Mouse (Mus musculus) frontal cortex, adult 2 months (tissue): ENCODE measurements around the gene 0610009B22Rik. TPM values are rescaled to one million over a fixed set of nuclear protein-coding genes. Genes with fewer than 3 reads are reported as not detected.
A peak's percentile ranks its signal among the peaks of the same experiment; 100 is the strongest.

ENCODE experiments used
- DNase-seq, 2 experiments: peaks; one replicate each; pipeline ENCODE4 v3.0.0; 2022; ENCODE audit warnings: low spot score in 1 of 2; ENCODE audit errors: extremely low spot score in 1 of 2
- polyA plus RNA-seq: library from polyadenylated mRNA; depleted of rRNA; stranded (reverse); fragments of >200 nt; gene quantifications from 2 replicates; pipeline ENCODE4 v1.2.3, GENCODE M21; 2012

The 0610009B22Rik gene
- polyA plus RNA-seq, 1 experiment = 39.6 TPM

DNA sequence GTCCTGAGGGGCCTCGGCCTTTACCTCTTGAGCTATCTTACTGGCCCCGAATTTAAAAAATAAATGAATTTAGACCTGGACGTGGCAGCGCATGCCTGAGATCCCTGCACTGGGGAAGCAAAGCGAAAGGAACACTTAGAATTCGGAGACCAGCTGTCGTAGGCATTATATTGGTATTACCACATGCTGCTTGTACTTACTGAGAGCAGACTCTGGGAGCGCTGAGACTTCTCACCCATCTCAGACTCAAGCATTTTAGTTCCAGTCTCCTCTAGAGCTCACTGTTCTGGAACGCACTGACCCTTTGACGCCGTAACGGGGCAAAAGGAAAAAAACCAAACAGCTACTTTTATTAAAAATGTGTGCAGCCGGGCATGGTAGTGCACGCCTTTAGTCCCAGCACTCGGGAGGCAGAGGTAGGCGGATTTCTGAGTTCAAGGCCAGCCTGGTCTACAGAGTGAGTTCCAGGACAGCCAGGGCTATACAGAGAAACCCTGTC, 26.8 kb downstream of the 0610009B22Rik start:
- no peak for DNase-seq

DNA sequence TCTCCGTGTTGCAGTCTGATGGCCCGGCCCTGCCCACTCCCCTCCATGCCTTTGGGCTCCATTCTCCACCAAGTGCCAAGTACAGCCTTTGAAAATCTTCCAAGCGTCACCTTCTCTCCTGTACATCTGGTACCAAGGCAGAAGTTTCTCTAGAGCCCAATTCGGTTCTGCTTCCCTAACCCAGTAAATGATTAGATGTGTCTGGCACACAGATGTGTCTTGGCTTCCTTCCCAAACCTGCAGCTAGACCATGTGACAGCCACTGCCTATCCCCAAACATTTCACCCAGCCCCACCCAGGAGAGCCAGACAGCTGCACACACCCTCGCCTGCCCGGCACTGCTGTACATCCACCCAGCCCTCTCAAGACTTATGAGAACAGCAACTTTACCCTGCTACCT, 30.0 kb downstream of the 0610009B22Rik start:
- DNase-seq = peak in 1 of 2 experiments; percentile 49

DNA sequence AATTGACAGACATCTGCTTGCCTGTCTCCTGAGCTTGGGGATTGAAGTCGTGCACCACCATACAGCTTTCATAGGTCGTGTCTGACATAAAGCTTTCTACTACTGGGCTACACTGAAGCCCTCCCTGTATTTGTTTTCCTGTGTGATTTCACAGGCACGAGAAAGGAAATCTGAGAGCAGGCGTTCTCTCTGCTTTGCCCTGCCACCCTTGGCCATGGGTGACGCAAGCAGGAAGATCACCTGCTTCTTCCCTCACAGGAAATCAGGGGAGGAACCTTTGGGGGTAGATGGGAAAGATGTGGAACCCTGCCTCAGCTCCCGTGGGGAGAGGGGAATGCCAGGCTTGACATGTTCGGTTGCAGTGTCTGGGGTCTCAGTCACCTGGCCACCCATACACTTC, 30.4 kb downstream of the 0610009B22Rik start:
- no peak for DNase-seq

DNA sequence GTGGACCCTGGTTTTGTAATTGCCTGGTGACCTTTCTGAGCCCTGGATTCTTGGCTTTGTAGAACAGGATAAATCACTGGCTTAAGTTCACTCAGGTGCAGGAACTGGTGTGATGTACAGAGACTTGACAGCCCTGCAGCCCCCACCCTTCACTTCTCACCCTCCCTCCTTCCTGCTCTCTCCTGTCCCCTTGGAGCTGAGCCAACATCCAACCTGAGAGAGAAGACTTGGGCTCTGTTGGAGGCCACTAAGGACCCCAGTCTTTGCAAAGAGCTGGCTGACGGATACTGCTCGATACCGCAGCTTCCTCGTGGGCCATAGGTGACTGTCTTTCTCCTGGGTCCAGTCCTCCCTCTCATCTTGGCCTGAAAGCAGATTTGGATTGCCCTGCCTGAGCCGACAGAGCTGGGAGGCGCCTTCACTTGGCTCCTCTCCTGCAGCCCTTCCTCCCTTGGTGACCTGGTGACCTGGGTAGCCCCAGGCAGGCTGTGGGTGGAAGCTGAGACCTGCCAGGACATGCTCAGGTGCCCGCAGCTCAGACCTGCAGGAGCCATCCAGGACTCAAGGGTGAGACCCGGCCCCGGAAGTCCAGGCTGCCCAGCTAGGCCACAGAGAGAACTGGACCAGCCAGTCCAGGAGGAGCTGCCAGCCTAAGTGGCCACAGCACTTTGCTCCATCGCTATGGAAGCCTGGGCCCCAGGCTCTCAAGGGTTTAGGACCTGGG, 31.7 kb downstream of the 0610009B22Rik start:
- no peak for DNase-seq

DNA sequence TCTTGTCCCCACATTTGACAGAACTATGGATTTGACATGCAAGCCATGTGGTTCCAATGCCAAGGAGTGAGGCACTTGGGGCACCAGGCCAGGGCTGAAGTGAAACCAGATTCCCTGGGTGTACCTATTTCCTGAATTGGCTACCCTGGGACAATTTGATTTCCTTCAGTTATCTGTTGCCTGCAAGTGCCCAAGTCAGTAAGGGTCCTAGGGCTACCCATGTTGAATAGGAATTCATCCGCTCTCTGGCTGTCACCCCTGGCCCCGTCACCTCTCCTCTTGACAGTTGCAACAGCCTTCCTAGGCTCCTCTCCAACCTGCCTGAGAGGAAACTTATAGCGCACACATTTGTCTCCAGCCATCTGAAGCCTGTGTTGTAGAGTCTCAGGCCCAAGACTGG, 33.8 kb downstream of the 0610009B22Rik start:
- DNase-seq = no peak

DNA sequence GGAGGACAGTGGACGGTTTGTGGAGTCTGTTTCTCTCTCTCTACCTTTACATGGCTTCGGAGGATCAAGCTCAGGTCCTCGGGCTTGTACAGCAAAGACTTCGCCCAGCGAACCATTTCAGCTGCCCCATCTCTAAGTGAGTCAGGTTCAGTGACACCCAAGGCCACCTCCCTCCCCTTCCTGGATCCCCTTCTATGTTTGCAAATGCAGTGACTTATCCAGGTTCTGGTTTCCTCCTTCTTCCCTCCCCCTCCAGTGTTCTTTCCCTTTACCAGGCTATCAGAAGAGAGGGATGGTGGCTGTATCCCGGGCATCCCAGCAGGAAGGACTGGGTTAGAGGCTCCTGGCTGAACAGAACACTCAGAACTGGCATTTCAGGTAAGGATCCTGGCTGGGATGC, 34.9 kb downstream of the 0610009B22Rik start:
- DNase-seq = no peak

DNA sequence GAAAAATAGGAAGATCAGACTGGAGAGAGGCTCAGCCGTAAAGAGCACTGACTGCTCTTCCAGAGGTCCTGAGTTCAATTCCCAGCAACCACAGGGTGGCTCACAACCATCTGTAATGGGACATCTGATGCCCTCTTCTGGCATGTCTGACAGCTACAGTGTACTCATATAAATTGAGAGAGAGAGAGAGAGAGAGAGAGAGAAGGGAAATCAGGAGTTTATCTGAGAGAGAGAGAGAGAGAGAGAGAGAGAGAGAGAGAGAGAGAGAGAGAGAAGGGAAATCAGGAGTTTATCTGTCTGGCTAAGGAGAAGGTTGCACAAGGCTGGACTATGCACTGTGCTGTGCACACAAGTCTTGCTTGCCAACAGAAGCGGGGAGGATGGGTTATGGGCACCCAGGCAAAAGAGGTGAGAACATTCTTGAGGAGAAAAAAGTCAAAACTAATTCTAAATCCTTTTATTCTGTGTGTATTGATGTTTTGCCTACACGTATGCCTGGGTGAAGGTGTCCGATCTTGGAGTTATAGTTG, 35.7 kb downstream of the 0610009B22Rik start:
- no peak for DNase-seq

DNA sequence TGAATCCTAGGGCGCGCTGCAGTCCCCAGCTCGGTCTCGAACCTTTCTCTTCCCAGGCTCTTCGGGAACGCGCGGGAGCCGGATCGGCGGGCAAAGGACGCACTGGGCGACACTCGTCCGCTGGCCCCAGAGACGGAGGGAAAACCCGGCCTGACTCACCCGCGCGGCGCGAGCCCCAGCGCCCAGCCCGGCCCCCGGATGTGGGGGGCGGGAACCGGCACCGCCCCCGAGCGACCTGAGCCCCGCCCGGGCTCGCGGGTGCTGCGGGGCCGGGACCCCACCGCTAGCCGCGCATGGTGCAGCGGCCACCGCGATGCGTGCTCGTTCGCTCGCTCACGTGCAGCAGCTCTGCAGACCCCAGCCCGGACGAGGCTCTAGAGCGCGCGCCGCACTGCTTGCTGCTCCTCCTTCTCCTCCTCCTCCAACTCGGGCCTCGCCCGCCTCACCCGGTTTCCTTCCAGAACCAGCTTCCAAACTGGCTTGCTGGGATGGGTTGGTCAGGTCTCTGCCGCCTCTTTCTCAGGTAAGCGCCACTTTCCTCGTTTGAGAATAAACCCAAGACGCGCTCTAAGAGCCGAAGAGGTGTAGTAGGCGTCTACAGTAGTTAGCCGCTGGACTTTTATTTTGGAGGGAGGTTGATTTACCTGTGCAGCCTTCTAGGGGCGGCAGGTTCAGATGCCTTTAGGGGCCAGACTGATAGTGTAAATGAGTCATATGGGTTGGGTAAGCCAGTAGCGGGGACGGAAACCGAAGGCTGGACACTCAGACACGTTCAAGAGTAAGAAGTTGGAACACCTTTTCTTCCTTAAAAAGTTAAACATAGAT, 37.8 kb downstream of the 0610009B22Rik start, which contains the start of the genes N4bp3 and D930048N14Rik:
TSS of gene N4bp3 (minus strand) at position 152 of the 825 bp plus-strand sequence.
TSS of gene D930048N14Rik (plus strand) at position 264 of the 825 bp plus-strand sequence.
- DNase-seq = no peak

DNA sequence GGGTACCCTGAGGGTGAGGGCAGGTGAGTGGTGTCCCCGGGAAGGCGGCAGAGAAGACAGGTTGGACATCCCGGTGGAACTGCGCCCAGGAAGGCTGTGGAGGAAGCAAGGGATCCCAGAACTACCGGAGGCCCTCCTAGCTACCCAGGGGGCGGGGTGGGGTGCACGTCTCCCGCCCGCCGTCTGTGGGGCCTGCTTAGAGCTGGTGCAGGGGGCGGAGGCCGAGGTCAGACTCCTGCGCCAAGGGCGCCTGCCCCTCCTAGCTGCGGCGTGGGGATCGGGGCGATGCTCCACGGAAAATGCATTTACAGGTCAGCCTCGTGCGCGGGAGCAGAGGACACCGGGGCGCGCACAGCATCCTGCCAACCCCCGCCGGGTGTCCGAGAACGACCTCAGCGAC, 38.4 kb downstream of the 0610009B22Rik start:
- no peak for DNase-seq

DNA sequence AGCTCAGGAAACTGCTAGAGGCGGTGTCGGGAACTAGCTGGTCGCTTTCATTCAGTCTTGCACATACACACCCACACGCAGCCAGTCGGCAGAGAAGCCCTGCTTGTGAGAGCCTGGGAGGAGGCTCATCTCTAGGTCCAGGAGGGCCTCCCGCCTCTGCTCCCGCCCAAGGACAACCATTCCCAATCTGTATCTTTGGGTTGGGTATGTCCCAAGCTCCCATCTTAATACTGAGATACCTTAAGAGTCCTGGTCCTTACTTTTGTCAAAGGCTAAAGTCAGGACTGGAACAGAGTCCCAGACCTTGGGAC, 38.8 kb downstream of the 0610009B22Rik start:
- peak in 1 of 2 experiments; percentile 51 for DNase-seq

DNA sequence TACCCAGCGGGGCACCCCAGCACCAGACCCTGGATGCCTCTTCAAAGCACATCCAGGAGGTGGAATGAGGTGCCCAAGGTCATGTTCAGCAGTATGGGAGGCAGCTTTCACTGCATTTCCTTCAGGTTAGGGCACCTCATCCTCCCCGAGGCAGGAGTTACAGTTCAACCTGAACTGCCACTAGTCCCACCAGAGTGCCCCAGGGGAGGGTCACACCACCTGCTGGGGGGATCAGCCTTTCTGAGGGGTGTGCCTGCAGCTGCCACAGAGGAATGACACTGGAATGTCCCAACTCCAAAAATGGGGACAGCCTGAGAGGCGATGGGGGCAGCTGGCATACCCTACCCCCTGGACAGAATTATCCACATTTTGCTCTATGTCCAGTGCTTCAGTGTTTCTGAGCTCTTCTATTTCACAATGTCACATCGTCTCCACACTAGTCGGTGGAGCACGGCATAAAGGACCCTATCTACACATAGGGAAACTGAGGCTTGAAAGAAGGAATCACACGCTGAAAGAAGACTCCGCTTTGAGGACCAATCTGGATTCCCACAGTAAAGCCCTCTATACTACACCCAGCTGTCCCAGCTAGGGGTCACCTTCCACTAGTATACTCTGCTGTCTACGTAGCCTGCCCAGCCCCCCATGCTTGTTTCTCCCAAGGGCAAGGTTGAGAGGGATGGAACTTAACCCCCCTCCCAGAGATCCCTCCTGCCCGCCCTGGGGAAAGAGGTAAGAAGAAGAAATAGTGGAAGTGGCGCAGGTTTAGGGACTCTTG, 39.4 kb downstream of the 0610009B22Rik start:
- DNase-seq = no peak

DNA sequence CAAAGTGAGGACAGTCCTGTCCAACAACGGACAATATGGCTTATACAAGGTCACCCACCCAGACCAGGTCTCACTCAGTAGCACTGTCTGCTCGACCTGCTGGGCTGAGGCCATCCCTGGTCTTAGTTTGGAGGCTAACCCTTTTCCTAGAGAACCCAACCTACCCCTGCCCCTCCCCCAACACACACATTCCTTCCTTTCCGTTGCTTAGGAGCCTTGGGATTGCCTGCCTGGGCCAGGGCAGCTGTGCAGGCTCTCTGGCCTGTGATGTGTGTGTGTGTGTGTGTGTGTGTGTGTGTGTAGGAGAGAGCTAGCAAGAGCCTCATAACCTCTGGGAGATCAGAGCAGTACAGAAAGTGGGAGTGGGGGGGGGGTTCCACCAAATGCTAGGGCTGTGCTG, 40.1 kb downstream of the 0610009B22Rik start:
- DNase-seq = no peak

DNA sequence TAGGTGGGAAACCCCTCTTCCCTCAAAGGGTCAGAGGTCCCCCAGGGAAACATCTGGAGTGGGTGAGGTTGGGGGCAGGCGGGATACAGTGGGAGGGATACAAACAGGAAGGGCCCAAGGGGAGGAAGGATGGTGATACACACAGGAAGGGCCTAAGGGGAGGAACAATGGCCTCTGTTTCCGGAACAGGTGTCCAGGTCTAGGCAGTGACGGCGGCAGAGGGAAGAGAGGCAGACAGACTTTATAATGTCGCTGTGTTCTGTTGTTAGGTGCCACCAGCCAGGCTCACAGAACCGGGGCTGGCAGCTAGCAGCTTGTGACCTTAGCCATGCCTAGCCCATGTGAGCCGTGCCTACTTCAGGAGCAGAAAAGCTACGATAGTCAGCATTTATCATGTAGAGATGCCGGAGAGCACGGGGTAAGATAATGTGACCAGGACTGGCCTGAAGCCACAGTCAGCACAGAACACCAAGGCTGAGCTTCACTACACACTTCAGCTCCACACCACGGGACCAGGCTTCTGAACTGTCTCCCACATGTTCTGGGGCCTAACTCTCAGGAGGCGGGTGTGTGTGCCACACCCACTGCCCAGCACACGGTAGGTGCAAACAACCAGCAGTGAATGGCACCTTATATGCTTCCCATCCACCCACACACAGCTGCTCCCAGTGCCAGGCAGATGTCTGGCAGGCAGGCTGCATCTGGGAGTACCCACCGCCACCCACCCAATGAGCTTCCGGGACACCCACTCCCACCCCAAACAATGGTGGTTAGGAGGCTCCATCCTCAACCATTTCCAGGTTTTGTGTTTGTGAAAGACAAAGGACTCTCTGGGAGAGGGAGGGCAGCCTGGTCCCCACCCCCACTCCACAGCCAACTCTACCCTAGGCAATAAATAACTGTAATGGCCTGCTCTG, 41.7 kb downstream of the 0610009B22Rik start:
- DNase-seq = peak in 1 of 2 experiments; percentile 52

DNA sequence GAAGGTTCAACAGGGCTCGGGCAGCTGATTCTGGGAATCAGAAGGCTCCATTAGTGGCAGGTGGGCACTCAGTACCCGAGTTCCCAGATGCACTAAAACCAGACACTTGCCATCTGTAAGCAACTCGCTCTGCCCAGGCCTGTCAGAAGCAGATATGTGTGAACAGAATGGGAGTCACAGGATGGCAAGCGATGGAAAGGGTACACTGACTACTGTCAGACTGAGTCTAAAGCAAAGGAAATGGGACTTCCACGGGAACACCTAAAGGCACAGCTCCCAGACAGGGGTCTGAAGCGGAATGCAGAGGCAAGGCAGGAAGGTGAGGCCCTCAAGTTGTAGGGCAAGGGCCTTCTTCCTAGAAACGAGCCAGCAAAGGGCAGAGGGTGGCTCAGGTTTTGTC, 42.4 kb downstream of the 0610009B22Rik start:
- DNase-seq = no peak

DNA sequence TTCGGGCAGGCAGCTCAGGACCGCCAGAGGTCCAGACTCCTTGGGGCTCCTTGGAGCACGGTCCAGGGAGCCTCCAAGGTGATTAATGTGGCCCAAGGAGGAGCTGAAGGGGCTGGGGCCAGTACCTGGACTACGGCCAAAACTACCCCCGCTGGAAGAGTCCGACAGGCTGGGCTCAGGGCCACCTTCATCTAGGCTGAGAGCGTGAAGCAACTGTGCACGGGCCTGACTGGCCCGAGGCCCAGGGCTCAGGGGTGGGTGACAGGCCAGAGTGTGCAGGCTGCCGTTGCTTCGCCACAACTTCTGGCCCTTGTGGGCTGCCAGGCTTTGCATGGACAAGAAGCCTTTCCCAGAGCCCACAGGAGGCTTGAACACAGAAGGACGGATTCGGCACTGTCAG, 43.4 kb downstream of the 0610009B22Rik start:
- DNase-seq = no peak

DNA sequence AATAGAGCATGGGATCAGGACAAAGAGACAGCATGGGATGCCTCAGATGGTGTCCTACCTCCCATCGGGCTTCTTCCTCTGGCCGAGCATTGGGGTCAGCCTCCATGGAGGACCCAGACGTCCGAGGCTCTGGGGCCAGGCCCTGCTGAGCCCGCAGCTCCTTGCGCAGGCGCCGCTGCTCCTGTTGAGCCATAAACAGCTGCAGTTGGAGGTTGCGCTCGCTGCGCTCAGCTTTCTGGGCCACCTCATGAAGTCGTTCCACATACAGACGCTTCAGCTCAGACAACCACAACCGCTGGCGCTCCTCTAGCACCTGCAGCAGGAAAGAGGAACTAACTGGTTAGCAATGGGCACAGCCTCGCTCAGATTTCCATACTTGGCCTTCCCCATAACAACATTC, 44.5 kb downstream of the 0610009B22Rik start:
- no peak for DNase-seq

DNA sequence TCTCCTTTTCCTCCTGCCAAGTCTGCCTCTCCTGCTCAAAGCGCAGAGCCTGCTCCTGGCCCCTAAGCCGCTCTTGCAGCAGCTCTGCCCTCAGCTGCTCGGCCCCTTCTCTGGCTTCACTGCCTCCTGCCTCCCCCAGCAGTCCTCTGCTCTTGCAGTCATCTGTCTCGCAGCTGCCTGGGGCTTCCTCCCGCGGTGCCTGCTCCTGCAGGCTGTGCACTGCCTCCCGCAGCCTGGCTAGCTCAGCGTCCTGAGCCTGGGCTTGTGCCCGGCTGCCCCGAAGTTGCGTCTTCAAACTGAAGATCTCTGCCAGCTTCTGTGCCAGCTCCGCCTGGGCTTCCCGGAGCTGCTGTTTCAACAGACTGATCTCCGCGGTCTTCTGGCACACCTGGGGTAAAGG, 44.9 kb downstream of the 0610009B22Rik start:
- DNase-seq = no peak

DNA sequence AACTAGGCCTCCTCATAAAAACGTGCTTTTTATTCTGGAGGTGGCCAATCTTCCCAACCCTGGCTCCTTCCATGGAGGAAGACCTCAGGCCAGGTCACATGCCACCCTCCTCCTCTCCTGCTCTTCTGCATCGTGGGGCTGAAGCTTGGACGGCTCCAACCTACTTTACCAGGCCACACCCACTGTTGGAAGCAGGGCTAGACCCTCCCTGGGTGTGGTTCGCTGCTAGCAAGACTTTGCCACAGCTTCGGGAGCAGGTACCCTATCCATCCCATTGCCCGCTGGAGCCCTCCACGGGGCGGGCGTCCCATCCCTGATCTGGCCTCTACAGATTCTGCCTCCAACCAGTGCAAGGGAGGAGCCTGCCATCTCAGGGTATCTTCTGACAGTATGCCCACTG, 45.5 kb downstream of the 0610009B22Rik start:
- no peak for DNase-seq

DNA sequence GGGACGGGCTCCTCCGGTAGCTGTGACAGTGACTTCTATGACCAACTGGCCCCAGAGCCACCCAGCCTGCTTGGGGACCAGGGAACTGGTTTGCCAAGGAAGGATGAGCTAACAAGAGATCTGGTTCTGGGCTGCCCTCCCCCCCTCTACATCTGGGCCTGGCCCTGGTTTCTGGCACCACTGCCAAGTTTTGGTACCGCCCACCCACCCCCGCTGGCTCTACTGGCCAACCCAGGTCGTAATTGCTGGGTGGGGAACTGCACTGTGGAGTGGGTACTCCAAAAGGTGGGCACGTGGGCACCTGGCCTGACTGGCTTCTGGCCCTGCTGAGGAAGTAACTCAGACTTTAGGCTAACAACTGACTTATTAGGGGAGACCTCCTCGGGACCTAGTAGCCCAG, 47.9 kb downstream of the 0610009B22Rik start:
- no peak for DNase-seq

DNA sequence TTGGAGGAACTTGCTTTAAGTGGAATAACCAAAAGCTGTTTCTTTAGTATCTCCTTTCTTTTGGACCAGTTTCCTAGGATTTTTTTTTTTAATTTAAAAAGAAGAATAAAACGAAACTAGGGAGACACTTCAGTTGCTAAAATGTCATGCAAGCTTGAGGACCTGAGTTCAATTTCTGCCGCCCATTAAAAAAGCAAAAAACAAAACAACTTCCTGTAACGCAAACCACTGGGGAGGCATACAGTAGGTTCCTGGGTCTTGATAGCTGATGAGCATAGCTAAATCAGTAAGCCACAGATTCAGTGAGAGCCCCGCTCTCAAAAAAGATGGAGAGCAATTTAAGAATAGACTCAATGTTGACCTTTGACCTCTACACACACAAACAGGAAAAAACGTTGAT, 50.2 kb downstream of the 0610009B22Rik start:
- DNase-seq = no peak
